Mouse (Mus musculus) midbrain, embryonic 15.5 days (tissue): ENCODE measurements at regions not wholly inside any gene's neighbourhood (a gene's known extent, or its start where the extent isn't known, plus 50 kb on each side); places are given as distances from the start of the nearest gene placed in this dataset.
A peak's percentile ranks its signal among the peaks of the same experiment; 100 is the strongest.

Experiments
- ATAC-seq: fragments of 200-750 bp; cut with Nextera tagmentation; replicated peaks from 2 replicates; pipeline ENCODE4 v1.8.0; 2017; ENCODE audit warnings: moderate TSS enrichment
- H3K27ac ChIP-seq: fragments of 300-500 bp; sonication (generic); 2 replicates; pipeline ENCODE4 v1.5.1; 2015; ENCODE audit warnings: mild to moderate bottlenecking, inconsistent platforms
- H3K27me3 ChIP-seq: fragments of 300-500 bp; sonication (generic); replicated peaks from 2 replicates; pipeline ENCODE4 v1.6.1; 2015; ENCODE audit warnings: inconsistent platforms
- H3K36me3 ChIP-seq: fragments of 300-500 bp; sonication (generic); replicated peaks from 2 replicates; pipeline ENCODE4 v1.6.1; 2015; ENCODE audit warnings: inconsistent platforms
- H3K4me1 ChIP-seq: fragments of 300-500 bp; sonication (generic); 2 replicates; pipeline ENCODE4 v1.6.1; 2015; ENCODE audit warnings: inconsistent platforms
- H3K4me2 ChIP-seq: fragments of 300-500 bp; sonication (generic); 2 replicates; pipeline ENCODE4 v1.6.1; 2015; ENCODE audit warnings: inconsistent platforms, mild to moderate bottlenecking, moderate library complexity
- H3K4me3 ChIP-seq: fragments of 300-500 bp; sonication (generic); 2 replicates; pipeline ENCODE4 v1.5.1; 2015; ENCODE audit warnings: mild to moderate bottlenecking, inconsistent platforms
- H3K9ac ChIP-seq: fragments of 300-500 bp; sonication (generic); 2 replicates; pipeline ENCODE4 v1.6.1; 2015; ENCODE audit warnings: mild to moderate bottlenecking, inconsistent platforms
- H3K9me3 ChIP-seq: fragments of 300-500 bp; sonication (generic); 2 replicates; pipeline ENCODE4 v1.6.1; 2016; ENCODE audit warnings: inconsistent platforms
- WGBS: fragments of 180-500 bp; shearing (Covaris S2); methylation state at CpG from one replicate; pipeline ENCODE4 v1.1.7; 2015; ENCODE audit warnings: mixed read lengths; 5-methylcytosine and 5-hydroxymethylcytosine counted together

- Histone ChIP-seq H3K27me3 (no peaks in the 10 kb centered on the region), H3K36me3 (no peaks in the 10 kb centered on the region), H3K27ac (no peak overlapping the region), H3K4me3 (no peak overlapping the region), H3K9me3 (no peaks in the 10 kb centered on the region), H3K4me1 (peaks cover 27% of the 10 kb centered on the region), H3K4me2 (no peak overlapping the region), H3K9ac (no peak overlapping the region)
- WGBS: 64% methylated on average over 7 of the region's 7 CpGs
- no peak for ATAC-seq
These were observed 51.5 kb upstream of the Stmnd1 start for GRCm38 (mm10) chr13:46222031-46222430.

- Histone ChIP-seq H3K36me3 (no peaks in the 10 kb centered on the region), H3K9me3 (no peaks in the 10 kb centered on the region), H3K4me1 (peaks cover 27% of the 10 kb centered on the region), H3K4me2 (peak overlapping the region; percentile 59), H3K9ac (peak overlapping the region; percentile 33; the same call in 1 of the 2 replicates), H3K4me3 (peak overlapping the region; percentile 31), H3K27me3 (no peaks in the 10 kb centered on the region), H3K27ac (peak overlapping the region; percentile 76)
- WGBS: 35% methylated on average over 20 of the region's 20 CpGs
- ATAC-seq: peak; percentile 79; the same call in 1 of the 2 replicates
These were observed 55.3 kb upstream of the Stmnd1 start for GRCm38 (mm10) chr13:46218101-46218701.

GRCm38 (mm10) chr13:46216954-46217838 lies 56.3 kb upstream of the Stmnd1 start:
- H3K4me3 ChIP-seq: peak overlapping the region; percentile 31
- H3K27ac ChIP-seq: peak overlapping the region; percentile 76
- WGBS: 51% methylated on average over 9 of the region's 9 CpGs
- H3K36me3 ChIP-seq: no peaks in the 10 kb centered on the region
- peak overlapping the region; percentile 59 for H3K4me2 ChIP-seq
- no peaks in the 10 kb centered on the region for H3K9me3 ChIP-seq
- H3K9ac ChIP-seq: no peak overlapping the region
- no peaks in the 10 kb centered on the region for H3K27me3 ChIP-seq
- ATAC-seq: no peak
- peaks cover 26% of the 10 kb centered on the region for H3K4me1 ChIP-seq

GRCm38 (mm10) chr13:46203551-46203950 lies 70.0 kb upstream of the Stmnd1 start:
- Histone ChIP-seq H3K36me3 (no peaks in the 10 kb centered on the region), H3K4me1 (no peaks in the 10 kb centered on the region), H3K27me3 (no peaks in the 10 kb centered on the region), H3K9me3 (no peaks in the 10 kb centered on the region), H3K9ac (no peak overlapping the region), H3K4me2 (no peak overlapping the region), H3K27ac (no peak overlapping the region), H3K4me3 (no peak overlapping the region)
- no peak for ATAC-seq
- 74% methylated on average over 3 of the region's 3 CpGs for WGBS

- WGBS: 91% methylated on average over 6 of the region's 6 CpGs
- ATAC-seq: no peak
- H3K36me3 ChIP-seq: no peaks in the 10 kb centered on the region
These were observed 70.9 kb upstream of the Stmnd1 start for GRCm38 (mm10) chr13:46202586-46202985.

GRCm38 (mm10) chr13:46201029-46201599 lies 72.4 kb upstream of the Stmnd1 start:
- no peak overlapping the region for H3K4me2 ChIP-seq
- H3K4me3 ChIP-seq: no peak overlapping the region
- H3K36me3 ChIP-seq: no peaks in the 10 kb centered on the region
- H3K9me3 ChIP-seq: no peaks in the 10 kb centered on the region
- no peak overlapping the region for H3K9ac ChIP-seq
- 61% methylated on average over 14 of the region's 14 CpGs for WGBS
- H3K27ac ChIP-seq: no peak overlapping the region
- H3K27me3 ChIP-seq: no peaks in the 10 kb centered on the region
- ATAC-seq: no peak
- no peaks in the 10 kb centered on the region for H3K4me1 ChIP-seq

More at GRCm38 (mm10) chr13:46202586-46202985, 70.9 kb upstream of the Stmnd1 start:
- no peak overlapping the region for H3K9ac ChIP-seq
- H3K27ac ChIP-seq: no peak overlapping the region
- H3K4me2 ChIP-seq: no peak overlapping the region
- H3K4me3 ChIP-seq: no peak overlapping the region
- H3K9me3 ChIP-seq: no peaks in the 10 kb centered on the region
- H3K27me3 ChIP-seq: no peaks in the 10 kb centered on the region
- no peaks in the 10 kb centered on the region for H3K4me1 ChIP-seq

- 91% methylated on average over 1 of the region's 1 CpGs for WGBS
- no peaks in the 10 kb centered on the region for H3K9me3 ChIP-seq
- no peak overlapping the region for H3K9ac ChIP-seq
- H3K4me2 ChIP-seq: no peak overlapping the region
- no peak overlapping the region for H3K27ac ChIP-seq
- H3K4me1 ChIP-seq: no peaks in the 10 kb centered on the region
- H3K27me3 ChIP-seq: no peaks in the 10 kb centered on the region
- no peak overlapping the region for H3K4me3 ChIP-seq
- no peak for ATAC-seq
- no peaks in the 10 kb centered on the region for H3K36me3 ChIP-seq
These were observed 80.4 kb upstream of the Stmnd1 start for GRCm38 (mm10) chr13:46193131-46193530.

- no peaks in the 10 kb centered on the region for H3K9me3 ChIP-seq
- 81% methylated on average over 2 of the region's 2 CpGs for WGBS
- no peak overlapping the region for H3K4me3 ChIP-seq
- no peak overlapping the region for H3K9ac ChIP-seq
- no peaks in the 10 kb centered on the region for H3K4me1 ChIP-seq
- H3K36me3 ChIP-seq: no peaks in the 10 kb centered on the region
- ATAC-seq: no peak
- H3K27me3 ChIP-seq: no peaks in the 10 kb centered on the region
- H3K4me2 ChIP-seq: no peak overlapping the region
- no peak overlapping the region for H3K27ac ChIP-seq
These were observed 83.8 kb upstream of the Stmnd1 start for GRCm38 (mm10) chr13:46189726-46190125.

GRCm38 (mm10) chr13:46182851-46183250 lies 90.7 kb upstream of the Stmnd1 start:
- no peaks in the 10 kb centered on the region for H3K9me3 ChIP-seq
- WGBS: 70% methylated on average over 8 of the region's 8 CpGs
- no peak for ATAC-seq
- no peak overlapping the region for H3K9ac ChIP-seq
- no peak overlapping the region for H3K4me2 ChIP-seq
- H3K4me3 ChIP-seq: no peak overlapping the region
- no peaks in the 10 kb centered on the region for H3K27me3 ChIP-seq
- peaks cover 16% of the 10 kb centered on the region for H3K4me1 ChIP-seq
- H3K27ac ChIP-seq: no peak overlapping the region
- H3K36me3 ChIP-seq: no peaks in the 10 kb centered on the region

GRCm38 (mm10) chr13:46180606-46181133 lies 92.9 kb upstream of the Stmnd1 start:
- peak overlapping the region; percentile 22; the same call in 1 of the 2 replicates for H3K27ac ChIP-seq
- WGBS: 11% methylated on average over 12 of the region's 12 CpGs
- no peak overlapping the region for H3K4me3 ChIP-seq
- H3K4me2 ChIP-seq: peak overlapping the region; percentile 28
- no peaks in the 10 kb centered on the region for H3K9me3 ChIP-seq
- H3K36me3 ChIP-seq: no peaks in the 10 kb centered on the region
- no peak overlapping the region for H3K9ac ChIP-seq
- peaks cover 16% of the 10 kb centered on the region for H3K4me1 ChIP-seq
- ATAC-seq: no peak; the same call in 1 of the 2 replicates
- no peaks in the 10 kb centered on the region for H3K27me3 ChIP-seq

GRCm38 (mm10) chr13:46179916-46180315 lies 93.6 kb upstream of the Stmnd1 start:
- Histone ChIP-seq H3K9me3 (no peaks in the 10 kb centered on the region), H3K27me3 (no peaks in the 10 kb centered on the region), H3K4me1 (peaks cover 16% of the 10 kb centered on the region), H3K9ac (no peak overlapping the region), H3K36me3 (no peaks in the 10 kb centered on the region), H3K27ac (no peak overlapping the region), H3K4me3 (no peak overlapping the region), H3K4me2 (no peak overlapping the region)
- ATAC-seq: no peak
- 76% methylated on average over 3 of the region's 3 CpGs for WGBS

GRCm38 (mm10) chr13:46173103-46173502 lies 100.4 kb upstream of the Stmnd1 start:
- H3K27ac ChIP-seq: no peak overlapping the region
- no peaks in the 10 kb centered on the region for H3K36me3 ChIP-seq
- H3K9ac ChIP-seq: no peak overlapping the region
- no peak overlapping the region for H3K4me2 ChIP-seq
- H3K27me3 ChIP-seq: no peaks in the 10 kb centered on the region
- H3K9me3 ChIP-seq: no peaks in the 10 kb centered on the region
- 13% methylated on average over 8 of the region's 8 CpGs for WGBS
- ATAC-seq: peak; percentile 50; the same call in 1 of the 2 replicates
- no peak overlapping the region for H3K4me3 ChIP-seq
- H3K4me1 ChIP-seq: peaks cover 4% of the 10 kb centered on the region
